Mouse (Mus musculus) hindbrain, embryonic 16.5 days (tissue): ENCODE results near the gene Fcf1. TPM values are rescaled to one million over a fixed set of nuclear protein-coding genes. Genes with fewer than 3 reads are reported as not detected.

Source experiments
- ATAC-seq: fragments of 200-750 bp; cut with Nextera tagmentation; 2 replicates; pipeline ENCODE4 v1.8.0; 2017; ENCODE audit warnings: moderate TSS enrichment, moderate library complexity
- H3K27ac ChIP-seq: fragments of 300-500 bp; sonication (generic); 2 replicates; pipeline ENCODE4 v1.5.1; 2014; ENCODE audit warnings: low read depth, mild to moderate bottlenecking, control low read depth, low read length, moderate library complexity
- H3K27me3 ChIP-seq: fragments of 300-500 bp; sonication (generic); replicated peaks from 2 replicates; pipeline ENCODE4 v1.6.1; 2014; ENCODE audit warnings: low read length; ENCODE audit not compliant: control insufficient read depth, insufficient read depth
- H3K36me3 ChIP-seq: fragments of 300-500 bp; sonication (generic); 2 replicates; pipeline ENCODE4 v1.6.1; 2014; ENCODE audit warnings: mild to moderate bottlenecking, low read length, moderate library complexity, mixed read lengths; ENCODE audit not compliant: control insufficient read depth, insufficient read depth
- H3K4me1 ChIP-seq: fragments of 300-500 bp; sonication (generic); 2 replicates; pipeline ENCODE4 v1.6.1; 2014; ENCODE audit warnings: low read depth, low read length; ENCODE audit not compliant: control insufficient read depth, insufficient read depth
- H3K4me2 ChIP-seq: fragments of 300-500 bp; sonication (generic); 2 replicates; pipeline ENCODE4 v1.6.1; 2014; ENCODE audit warnings: mild to moderate bottlenecking, low read length, control low read depth, moderate library complexity
- H3K4me3 ChIP-seq: fragments of 300-500 bp; sonication (generic); 2 replicates; pipeline ENCODE4 v1.5.1; 2014; ENCODE audit warnings: mild to moderate bottlenecking, low read length, control low read depth, moderate library complexity
- H3K9ac ChIP-seq: fragments of 300-500 bp; sonication (generic); 2 replicates; pipeline ENCODE4 v1.6.1; 2014; ENCODE audit warnings: low read depth, mild to moderate bottlenecking, control low read depth, low read length, moderate library complexity
- H3K9me3 ChIP-seq: fragments of 300-500 bp; sonication (generic); 2 replicates; pipeline ENCODE4 v1.6.1; 2014; ENCODE audit warnings: mild to moderate bottlenecking, low read length, moderate library complexity; ENCODE audit not compliant: control insufficient read depth
- WGBS: fragments of 180-500 bp; shearing (Covaris S2); extraction: QIAGEN DNeasy Blood & Tissue Kit; methylation state at CpG from one replicate; pipeline ENCODE4 v1.1.7; 2014; 5-methylcytosine and 5-hydroxymethylcytosine counted together
- polyA plus RNA-seq: library from polyadenylated mRNA; unstranded; fragments of >200 nt; fragmentation: Nextera tagmentation; extraction: Ambion mirVana; gene quantifications from 2 replicates; pipeline ENCODE4 v1.2.1, GENCODE M21; 2015

Gene Fcf1
- polyA plus RNA-seq, 1 experiment from 2014 or later, result 72.8 TPM

GRCm38 (mm10) chr12:84956317-84956716 is 14.4 kb upstream of the Fcf1 start:
- no peak overlapping the region for H3K4me3 ChIP-seq
- H3K4me1 ChIP-seq, result no peaks in the 10 kb centered on the region
- H3K27me3 ChIP-seq, result no peaks in the 10 kb centered on the region
- H3K9me3 ChIP-seq, result no peaks in the 10 kb centered on the region
- no peak overlapping the region for H3K9ac ChIP-seq
- no peak for ATAC-seq
- H3K27ac ChIP-seq, result no peak overlapping the region
- WGBS, result 98% methylated on average over 3 of the region's 3 CpGs
- 0 out of 2 replicates have a peak, but pooled peaks cover 6% of the 10 kb centered on the region for H3K36me3 ChIP-seq
- H3K4me2 ChIP-seq, result no peak overlapping the region

GRCm38 (mm10) chr12:84958794-84959356 is 11.8 kb upstream of the Fcf1 start:
- no peak overlapping the region for H3K4me3 ChIP-seq
- H3K4me1 ChIP-seq, result no peaks in the 10 kb centered on the region
- H3K36me3 ChIP-seq, result 0 out of 2 replicates have a peak, but pooled peaks cover 6% of the 10 kb centered on the region
- H3K4me2 ChIP-seq, result no peak overlapping the region
- 91% methylated on average over 1 of the region's 1 CpGs for WGBS
- no peaks in the 10 kb centered on the region for H3K9me3 ChIP-seq
- H3K27me3 ChIP-seq, result no peaks in the 10 kb centered on the region
- no peak overlapping the region for H3K9ac ChIP-seq
- H3K27ac ChIP-seq, result no peak overlapping the region
- ATAC-seq, result no peak

GRCm38 (mm10) chr12:84962606-84963005 is 8.1 kb upstream of the Fcf1 start:
- Histone ChIP-seq H3K36me3 (0 out of 2 replicates have a peak, but pooled peaks cover 7% of the 10 kb centered on the region), H3K9me3 (no peaks in the 10 kb centered on the region), H3K4me2 (no peak overlapping the region), H3K27me3 (no peaks in the 10 kb centered on the region), H3K4me1 (no peaks in the 10 kb centered on the region; the same call in 1 of the 2 replicates), H3K27ac (no peak overlapping the region), H3K4me3 (no peak overlapping the region), H3K9ac (no peak overlapping the region)
- 88% methylated on average over 7 of the region's 7 CpGs for WGBS
- no peak for ATAC-seq

- H3K4me3 ChIP-seq, result no peak overlapping the region
- H3K27me3 ChIP-seq, result no peaks in the 10 kb centered on the region
- no peak for ATAC-seq
- H3K9me3 ChIP-seq, result no peaks in the 10 kb centered on the region
- no peak overlapping the region for H3K27ac ChIP-seq
- 86% methylated on average over 16 of the region's 16 CpGs for WGBS
- peaks cover 4% of the 10 kb centered on the region; the same call in 1 of the 2 replicates for H3K36me3 ChIP-seq
- peak overlapping the region; percentile 96 for H3K4me2 ChIP-seq
- peaks cover 19% of the 10 kb centered on the region for H3K4me1 ChIP-seq
- H3K9ac ChIP-seq, result no peak overlapping the region
Observed at GRCm38 (mm10) chr12:84968831-84969655, 1.7 kb upstream of the Fcf1 start.

- 27% methylated on average over 15 of the region's 15 CpGs for WGBS
- Histone ChIP-seq H3K4me3 (peak overlapping the region; percentile 89), H3K36me3 (peaks cover 3% of the 10 kb centered on the region; the same call in 1 of the 2 replicates), H3K9me3 (no peaks in the 10 kb centered on the region), H3K4me1 (peaks cover 19% of the 10 kb centered on the region), H3K27me3 (no peaks in the 10 kb centered on the region), H3K9ac (peak overlapping the region; percentile 88), H3K27ac (no peak overlapping the region), H3K4me2 (peak overlapping the region; percentile 96)
- no peak for ATAC-seq
Observed at GRCm38 (mm10) chr12:84969656-84970427, 855 bp upstream of the Fcf1 start.

GRCm38 (mm10) chr12:84979264-84979862 is 8.7 kb downstream of the Fcf1 start:
- no peak for ATAC-seq
- H3K36me3 ChIP-seq, result peaks cover 21% of the 10 kb centered on the region
- no peaks in the 10 kb centered on the region for H3K9me3 ChIP-seq
- H3K4me1 ChIP-seq, result no peaks in the 10 kb centered on the region
- 84% methylated on average over 2 of the region's 2 CpGs for WGBS
- H3K9ac ChIP-seq, result no peak overlapping the region
- no peaks in the 10 kb centered on the region for H3K27me3 ChIP-seq
- H3K4me3 ChIP-seq, result no peak overlapping the region
- H3K27ac ChIP-seq, result no peak overlapping the region
- H3K4me2 ChIP-seq, result no peak overlapping the region

- H3K36me3 ChIP-seq, result no peaks in the 10 kb centered on the region
- H3K27me3 ChIP-seq, result no peaks in the 10 kb centered on the region
- no peak overlapping the region for H3K4me3 ChIP-seq
- no peak overlapping the region for H3K4me2 ChIP-seq
- H3K9ac ChIP-seq, result no peak overlapping the region
- H3K27ac ChIP-seq, result no peak overlapping the region
- H3K4me1 ChIP-seq, result no peaks in the 10 kb centered on the region
- ATAC-seq, result no peak
- WGBS, result 82% methylated on average over 4 of the region's 4 CpGs
- no peaks in the 10 kb centered on the region for H3K9me3 ChIP-seq
Observed at GRCm38 (mm10) chr12:84989456-84989855, 18.8 kb downstream of the Fcf1 start.

- WGBS, result 91% methylated on average over 9 of the region's 9 CpGs
- peak overlapping the region; percentile 88 for H3K4me3 ChIP-seq
Observed at GRCm38 (mm10) chr12:84995112-84995761, 24.5 kb downstream of the Fcf1 start.

More at GRCm38 (mm10) chr12:84995112-84995761, 24.5 kb downstream of the Fcf1 start:
- H3K9ac ChIP-seq, result no peak overlapping the region
- no peaks in the 10 kb centered on the region for H3K27me3 ChIP-seq
- H3K36me3 ChIP-seq, result no peaks in the 10 kb centered on the region
- no peak overlapping the region; the same call in 1 of the 2 replicates for H3K27ac ChIP-seq
- peak overlapping the region; percentile 42 for H3K4me2 ChIP-seq
- peaks cover 19% of the 10 kb centered on the region for H3K4me1 ChIP-seq
- no peak for ATAC-seq
- H3K9me3 ChIP-seq, result no peaks in the 10 kb centered on the region
